Mouse (Mus musculus) CD4-positive helper T cell, adult 2 months (primary cell): ENCODE measurements around the gene Slc44a5.
"Not testable (repeated sequence)": the region's sequence is repeated elsewhere in the genome, so short reads cannot be mapped to it uniquely, and the experiment has no call there.

Source experiments
- DNase-seq: peaks from one replicate; pipeline ENCODE4 v3.0.0-alpha.2; 2012; ENCODE audit warnings: low read depth, missing footprints, low spot score

The Slc44a5 gene

GRCm38 (mm10) chr3:153968549-153968948 lies 4.7 kb upstream of the Slc44a5 start:
- DNase-seq, result peak; percentile 66

DNA sequence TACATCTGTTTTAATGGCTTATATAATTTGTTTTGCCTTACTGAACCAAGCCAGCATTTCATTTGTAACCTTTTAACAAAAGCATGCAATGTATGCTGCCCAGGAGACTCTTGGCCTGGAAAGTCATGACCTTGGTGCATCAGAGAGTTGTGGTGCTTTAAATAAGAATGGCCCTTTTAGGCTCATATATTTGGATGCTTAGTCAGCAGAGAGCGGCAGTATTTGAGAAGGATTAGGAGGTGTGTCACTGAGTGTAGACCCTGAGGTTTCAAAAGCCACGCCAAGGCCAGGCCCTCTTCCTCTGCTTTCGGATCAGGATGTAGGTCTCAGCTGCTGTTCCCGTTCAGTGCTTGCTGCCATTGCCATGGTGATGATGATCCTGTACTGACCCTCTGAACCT lies 3.8 kb upstream of the Slc44a5 start:
- no peak for DNase-seq

DNA sequence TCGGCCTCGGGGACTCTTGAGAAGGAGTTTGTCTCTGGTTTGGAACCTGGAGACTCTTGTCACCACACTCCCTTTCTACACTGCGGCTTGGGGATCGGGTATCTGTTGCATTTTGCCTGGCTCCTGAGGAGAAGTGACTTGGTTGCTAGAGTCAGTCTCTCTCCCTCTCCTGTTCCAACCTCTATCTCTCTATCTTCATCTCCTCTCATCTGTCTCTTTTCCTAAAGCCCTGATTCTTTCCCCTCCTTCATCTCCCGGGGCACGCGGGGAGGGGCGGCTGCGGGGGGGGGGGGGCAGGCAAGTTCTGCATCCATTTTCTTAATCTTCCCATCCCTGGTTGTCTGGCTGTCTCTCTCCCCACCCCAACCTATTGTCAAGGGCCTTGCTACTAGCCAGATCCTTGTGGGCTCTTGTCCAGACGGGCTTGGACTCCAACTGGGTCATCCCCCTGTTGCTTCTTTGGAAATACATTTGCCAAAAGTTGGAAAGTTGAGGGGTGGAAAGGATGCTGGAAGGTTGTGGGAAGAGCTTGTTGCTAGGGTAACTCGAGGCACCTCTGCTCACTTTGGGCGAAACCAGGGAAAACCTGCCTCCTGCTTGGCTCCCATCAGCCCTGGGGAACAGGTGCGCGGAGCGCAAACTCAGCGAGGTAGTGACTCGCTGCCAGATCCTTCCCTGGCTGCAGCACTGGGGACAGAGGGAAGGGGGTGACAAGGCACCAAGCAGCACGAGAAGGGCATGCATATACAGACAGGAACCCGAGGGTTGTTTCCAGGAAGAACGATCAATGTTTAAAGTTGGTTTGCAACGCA lies 919 bp downstream of the Slc44a5 start:
- no peak for DNase-seq

- no peak for DNase-seq
Measured at GRCm38 (mm10) chr3:153975060-153975459, 1.8 kb downstream of the Slc44a5 start.

- DNase-seq, result no peak
Measured at GRCm38 (mm10) chr3:153975791-153976190, 2.6 kb downstream of the Slc44a5 start.

- no peak for DNase-seq
Measured at GRCm38 (mm10) chr3:153980611-153981010, 7.4 kb downstream of the Slc44a5 start.

DNA sequence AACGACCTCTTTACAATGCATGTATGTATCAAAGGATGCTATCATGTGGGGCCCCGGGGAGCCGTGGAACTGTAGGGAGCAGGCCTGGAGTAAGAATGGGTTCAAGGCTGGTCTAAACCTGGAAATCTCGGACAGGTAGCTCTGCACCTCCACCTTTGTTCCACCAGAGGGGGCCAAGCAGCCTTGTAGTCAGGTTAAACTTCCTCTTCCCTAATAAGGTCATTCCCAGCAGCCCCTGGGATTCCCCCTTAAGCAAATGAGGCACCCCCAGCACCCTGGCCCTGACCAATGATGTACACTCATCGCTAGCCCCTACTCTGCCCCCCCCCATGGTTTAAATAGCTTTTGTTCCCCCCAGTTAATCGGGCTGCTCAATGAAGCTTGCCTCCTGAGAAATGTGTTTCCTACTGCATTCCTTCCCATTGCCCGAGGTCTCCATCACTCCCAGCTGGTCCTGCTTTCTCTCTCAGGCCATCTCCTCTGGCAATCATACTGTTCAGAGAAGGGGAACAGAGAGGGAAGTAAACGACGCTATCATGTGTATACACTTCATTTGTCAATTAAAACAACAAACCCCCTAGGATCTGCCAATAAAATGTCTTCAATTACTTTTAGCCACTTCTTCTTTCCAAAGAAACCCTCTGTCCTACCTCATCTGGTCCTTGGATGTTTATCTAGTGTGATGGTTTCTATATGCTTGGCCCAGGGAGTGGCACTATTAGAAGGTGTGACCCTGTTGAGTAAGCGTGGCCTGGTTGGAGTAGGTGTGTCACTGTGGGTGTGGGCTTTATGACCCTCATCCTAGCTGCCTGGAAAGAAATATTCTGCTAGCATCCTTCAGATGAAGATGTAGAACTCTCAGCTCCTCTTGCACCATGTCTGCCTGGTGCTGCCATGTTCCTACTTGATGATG lies 11.4 kb downstream of the Slc44a5 start:
- DNase-seq, result no peak

DNA sequence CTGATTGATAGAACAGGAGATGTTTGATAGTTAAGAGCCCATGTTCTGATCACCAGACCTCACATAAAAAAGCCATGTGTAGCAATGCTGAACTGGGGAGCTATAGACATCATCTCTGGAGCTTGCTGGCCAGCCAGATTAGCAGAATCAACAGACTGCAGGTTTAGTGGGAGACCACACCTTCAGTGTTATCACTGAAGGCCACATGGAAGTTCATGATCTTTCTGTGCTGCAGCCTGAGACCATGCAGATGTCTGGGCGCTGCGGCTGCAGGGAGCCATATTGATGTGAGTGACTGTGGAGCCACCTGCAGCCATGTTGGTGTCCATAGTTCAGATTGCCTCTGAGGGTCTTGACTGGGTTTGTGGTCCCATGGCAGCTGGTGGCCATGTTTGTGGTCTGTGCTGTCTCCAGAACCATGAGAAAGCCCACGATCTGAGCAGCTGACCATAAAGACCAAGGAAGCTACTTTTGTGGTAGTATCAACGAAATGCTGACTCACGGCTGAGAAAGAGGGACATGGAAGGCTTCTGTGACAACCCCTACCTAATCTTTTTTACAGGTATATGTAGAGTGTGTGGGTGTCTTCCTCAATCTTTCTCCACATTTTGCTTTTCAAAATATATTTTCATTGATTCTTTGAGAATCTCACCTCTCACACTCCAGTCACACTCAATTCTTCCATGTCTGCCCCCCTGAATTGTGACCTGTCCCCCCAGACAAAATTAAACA lies 26.7 kb downstream of the Slc44a5 start:
- DNase-seq, result no peak

GRCm38 (mm10) chr3:154001348-154001747 lies 28.1 kb downstream of the Slc44a5 start:
- DNase-seq, result no peak

DNA sequence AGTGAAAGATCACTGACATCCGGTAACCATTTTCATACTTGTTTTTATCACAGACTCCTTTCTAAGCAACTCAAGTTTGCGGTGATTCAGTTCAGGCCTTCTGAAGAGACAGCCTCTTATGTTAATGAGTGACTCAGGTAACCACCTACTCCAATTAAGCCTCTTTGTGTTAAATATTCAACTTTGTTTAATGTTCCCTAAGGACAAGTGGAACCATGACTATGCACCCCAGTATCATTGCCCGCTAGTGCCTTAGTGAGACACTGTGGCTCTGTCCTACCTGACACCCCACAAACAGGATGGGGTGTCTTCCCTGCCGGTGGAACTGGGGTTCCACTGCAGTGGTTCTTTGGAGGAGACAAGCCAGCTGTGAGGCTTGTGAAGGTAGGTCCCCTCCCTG lies 73.6 kb downstream of the Slc44a5 start:
- DNase-seq, result no peak

DNA sequence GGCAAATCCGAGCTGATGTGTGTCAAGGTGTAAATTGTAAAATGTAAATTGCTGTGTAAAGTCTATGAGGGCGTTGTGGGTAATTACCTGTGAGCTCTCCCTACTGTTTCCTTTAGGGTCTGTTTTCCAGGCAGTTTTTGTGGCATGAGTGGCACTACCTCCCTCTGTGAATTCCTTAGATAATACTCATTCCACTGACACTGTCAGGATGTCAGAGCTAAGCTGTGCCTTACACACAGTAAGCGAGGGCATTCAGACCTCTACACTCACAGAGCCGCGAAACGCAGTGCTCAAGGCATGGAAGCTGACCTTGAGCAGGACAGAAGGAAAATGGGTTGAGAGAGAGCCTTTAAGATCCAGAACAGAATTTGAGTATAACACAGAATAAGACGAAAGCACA lies 80.1 kb downstream of the Slc44a5 start:
- DNase-seq, result no peak

- DNase-seq, result no peak
Measured at GRCm38 (mm10) chr3:154057464-154057863, 84.2 kb downstream of the Slc44a5 start.

GRCm38 (mm10) chr3:154058200-154058599 lies 85.0 kb downstream of the Slc44a5 start:
- no peak for DNase-seq

DNA sequence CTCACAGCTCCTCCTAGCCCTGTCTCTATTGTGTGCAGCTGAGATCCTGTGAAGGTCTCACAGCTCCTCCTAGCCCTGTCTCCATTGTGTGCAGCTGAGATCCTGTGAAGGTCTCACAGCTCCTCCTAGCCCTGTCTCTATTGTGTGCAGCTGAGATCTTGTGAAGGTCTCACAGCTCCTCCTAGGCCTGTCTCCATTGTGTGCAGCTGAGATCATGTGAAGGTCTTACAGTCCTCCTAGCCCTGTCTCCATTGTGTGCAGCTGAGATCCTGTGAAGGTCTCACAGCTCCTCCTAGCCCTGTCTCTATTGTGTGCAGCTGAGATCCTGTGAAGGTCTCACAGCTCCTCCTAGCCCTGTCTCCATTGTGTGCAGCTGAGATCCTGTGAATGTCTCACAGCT lies 98.8 kb downstream of the Slc44a5 start:
- DNase-seq, result not testable (repeated sequence)

DNA sequence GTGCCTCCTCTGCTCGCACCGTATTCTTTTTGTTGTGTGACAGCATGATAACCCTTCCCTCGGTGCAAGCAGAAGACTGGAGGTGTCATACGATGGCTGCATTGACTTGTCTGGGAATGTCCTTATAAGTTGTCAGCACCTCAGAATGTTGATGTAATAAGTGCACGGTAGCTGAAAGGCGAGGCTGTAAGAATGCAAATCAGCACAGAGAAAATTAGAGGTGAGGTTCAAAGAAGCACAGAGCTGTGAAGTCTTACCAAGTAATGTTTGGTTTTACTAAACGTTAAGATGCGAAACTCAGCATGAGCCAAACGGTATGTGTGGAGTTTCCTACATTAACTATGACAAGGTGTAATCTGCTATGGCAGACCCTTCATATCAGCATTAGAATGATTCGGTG lies 102.5 kb downstream of the Slc44a5 start:
- no peak for DNase-seq

DNA sequence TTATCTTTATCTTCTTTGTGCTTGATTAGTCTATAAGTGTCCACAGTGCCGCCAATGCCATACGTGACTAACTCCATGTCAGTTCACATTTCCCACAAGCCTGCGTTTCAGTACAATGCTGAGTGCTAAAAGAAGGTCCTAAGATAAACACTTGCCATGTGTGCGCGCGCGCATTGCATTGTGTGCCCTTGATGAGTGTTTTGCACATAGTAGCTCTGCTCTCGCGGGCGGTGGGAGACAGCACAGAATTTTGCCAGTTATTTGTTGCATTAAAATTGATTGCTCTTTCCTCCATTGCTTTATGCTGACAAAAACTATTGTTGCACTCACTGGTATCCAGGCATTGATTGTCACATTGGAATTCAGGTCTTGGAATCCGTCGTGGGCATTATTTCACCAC lies 108.5 kb downstream of the Slc44a5 start:
- no peak for DNase-seq

DNA sequence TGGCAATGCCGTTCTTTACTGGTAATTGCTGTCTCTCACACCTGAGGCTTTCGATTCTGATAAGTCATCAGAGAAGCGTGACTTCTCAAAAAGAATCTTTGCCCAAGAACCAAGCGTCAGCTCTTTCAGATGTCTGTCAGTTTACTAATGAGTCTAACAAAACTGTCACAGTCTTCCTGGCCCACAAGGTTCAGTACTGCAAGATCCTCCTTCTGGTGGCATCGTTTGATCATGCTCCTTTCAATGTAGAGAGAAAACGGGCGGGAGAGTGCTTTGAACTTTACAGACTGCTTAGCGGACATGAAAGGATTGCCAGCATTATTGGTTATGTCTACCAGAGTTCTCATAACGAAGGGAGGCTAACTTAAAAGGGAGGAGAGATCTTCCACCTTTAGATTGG lies 109.0 kb downstream of the Slc44a5 start:
- no peak for DNase-seq

DNA sequence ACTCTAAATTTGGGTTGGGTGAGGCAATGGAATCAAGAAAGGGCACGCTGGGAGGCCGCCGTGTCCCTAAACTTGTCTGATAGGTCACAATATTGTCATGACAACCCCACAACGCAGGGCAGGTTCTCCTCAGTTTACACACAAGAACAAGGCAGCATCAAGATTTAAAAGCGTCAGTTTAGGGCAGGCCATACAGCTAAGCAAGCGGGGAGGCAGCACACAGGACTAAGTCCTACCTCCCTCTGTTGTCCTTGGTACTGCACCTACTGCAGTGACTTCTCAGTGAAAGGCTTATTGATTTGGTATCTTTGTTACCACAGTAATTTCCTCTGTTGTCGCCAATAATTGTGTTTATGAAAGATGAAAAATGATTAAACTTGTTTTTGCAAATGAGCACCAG lies 109.7 kb downstream of the Slc44a5 start:
- no peak for DNase-seq

DNA sequence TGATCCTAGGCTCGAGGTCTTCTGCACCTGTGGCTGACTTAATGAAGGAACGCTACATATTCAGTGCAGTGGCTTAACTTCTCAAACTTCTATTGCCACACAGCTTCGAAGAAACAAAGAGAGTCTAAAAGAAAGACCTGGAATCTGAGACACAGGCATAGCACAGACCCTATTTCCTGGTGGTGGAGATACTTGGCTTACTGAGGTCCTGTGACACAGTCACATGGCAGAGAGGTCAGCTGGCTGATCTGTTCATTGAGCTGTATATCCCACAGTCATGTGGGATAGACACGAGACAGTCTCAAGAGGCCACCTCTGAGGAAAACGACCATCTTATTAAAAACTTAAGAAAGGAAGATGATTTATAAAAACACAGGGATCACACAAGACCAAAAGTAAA lies 116.8 kb downstream of the Slc44a5 start:
- DNase-seq, result no peak

- no peak for DNase-seq
Measured at GRCm38 (mm10) chr3:154091468-154092338, 118.5 kb downstream of the Slc44a5 start.

DNA sequence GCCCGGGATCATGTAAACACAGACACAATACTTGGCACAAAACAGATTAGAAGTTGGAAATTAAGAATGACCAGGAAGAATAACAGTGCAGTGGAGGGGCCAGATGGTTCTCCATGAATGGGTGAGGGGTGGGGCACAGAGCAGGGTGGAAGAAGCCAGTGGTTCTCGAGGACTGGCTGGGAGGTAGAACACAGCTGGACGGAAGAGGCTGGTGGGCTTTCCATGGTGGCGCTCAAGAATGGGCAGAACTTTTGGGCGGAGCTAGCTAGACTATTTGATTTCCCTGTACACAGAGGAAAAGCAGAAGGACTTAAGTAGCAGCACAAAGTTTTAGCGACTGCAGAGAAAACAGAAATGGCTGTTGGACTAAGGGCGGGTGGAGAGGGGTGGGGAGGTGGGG lies 119.2 kb downstream of the Slc44a5 start:
- no peak for DNase-seq
